Mouse (Mus musculus) cortical plate, adult 2 months (tissue): ENCODE measurements at regions not wholly inside any gene's neighbourhood (a gene's known extent, or its start where the extent isn't known, plus 50 kb on each side); places are given as distances from the start of the nearest gene placed in this dataset.

ENCODE experiments used
- CTCF ChIP-seq: fragments of 200-500 bp; IDR thresholded peaks from 2 replicates; pipeline ENCODE4 v1.5.1; 2011; ENCODE audit warnings: mild to moderate bottlenecking, control low read depth, low read length; ENCODE audit not compliant: insufficient read depth; ENCODE audit errors: extremely low read depth
- POLR2A ChIP-seq: fragments of 200-500 bp; IDR thresholded peaks from 2 replicates; pipeline ENCODE4 v1.6.1; 2011; ENCODE audit warnings: mild to moderate bottlenecking, low read length, control low read depth; ENCODE audit not compliant: insufficient read depth; ENCODE audit errors: extremely low read depth

- no peak for TF ChIP-seq CTCF
- TF ChIP-seq POLR2A: no peak
Measured at GRCm38 (mm10) chr12:27104925-27105571, 237.3 kb downstream of the Sox11 start.
